Mouse (Mus musculus) CD4-positive, CD25-positive, alpha-beta regulatory T cell, adult 9 weeks (primary cell): ENCODE data around the gene Marveld1. TPM values are rescaled to one million over a fixed set of nuclear protein-coding genes. Genes with fewer than 3 reads are reported as not detected.

Source experiments
- polyA plus RNA-seq: library from polyadenylated mRNA; unstranded; fragments of 100-300 nt; shearing (Covaris generic); gene quantifications from one replicate; pipeline ENCODE4 v1.2.1, GENCODE M21; 2017

Marveld1 gene
- 3.0 TPM for polyA plus RNA-seq

GRCm38 (mm10) chr19:42147170-42147768, at the start of gene Marveld1:
Gene Marveld1, plus strand, starts transcription at chr19:42147400.

GRCm38 (mm10) chr19:42128787-42129508, 18.3 kb upstream of the Marveld1 start, which contains the start of gene Avpi1:
Gene Avpi1, minus strand, starts transcription at chr19:42129059.

GRCm38 (mm10) chr19:42163764-42164163, 16.6 kb downstream of the Marveld1 start, which contains the start of gene Zfyve27:
Gene Zfyve27, plus strand, starts transcription at chr19:42163951.

Other genes starting within 250 kb of the Marveld1 start
- 140 TPM for gene Pgam1, start 235.5 kb upstream of the Marveld1 start, polyA plus RNA-seq
- gene Exosc1, start 214.0 kb upstream of the Marveld1 start, polyA plus RNA-seq, result 102 TPM
- 74.9 TPM for gene Zdhhc16, start 213.9 kb upstream of the Marveld1 start, polyA plus RNA-seq
- 94.0 TPM for gene Mms19, start 166.2 kb upstream of the Marveld1 start, polyA plus RNA-seq
- gene Ubtd1, start 165.6 kb upstream of the Marveld1 start, polyA plus RNA-seq, result 4.8 TPM
- gene Ankrd2, start 111.4 kb upstream of the Marveld1 start, polyA plus RNA-seq, result not detected
- gene Hoga1, start 101.8 kb upstream of the Marveld1 start, polyA plus RNA-seq, result not detected
- not detected for gene 4933411K16Rik, start 95.2 kb upstream of the Marveld1 start, polyA plus RNA-seq
- gene Morn4, start 61.0 kb upstream of the Marveld1 start, polyA plus RNA-seq, result 0.76 TPM
- gene Pi4k2a, start 56.9 kb upstream of the Marveld1 start, polyA plus RNA-seq, result 3.6 TPM
- gene Avpi1, start 18.3 kb upstream of the Marveld1 start, polyA plus RNA-seq, result 6.5 TPM
- gene Zfyve27, start 16.6 kb downstream of the Marveld1 start, polyA plus RNA-seq, result 72.8 TPM
- not detected for gene Sfrp5, start 54.9 kb downstream of the Marveld1 start, polyA plus RNA-seq
- gene Golga7b, start 100.2 kb downstream of the Marveld1 start, polyA plus RNA-seq, result not detected